Mouse (Mus musculus): ENCODE measurements around the gene Tnfrsf13c.
"Not testable (repeated sequence)": the region's sequence is repeated elsewhere in the genome, so short reads cannot be mapped to it uniquely, and the experiment has no call there.

The Tnfrsf13c gene

GRCm38 (mm10) chr15:82223657-82224601, at the start of gene Tnfrsf13c:
Tnfrsf13c (minus strand) TSS chr15:82224369.
- peak; percentile 58 for DNase-seq (ENCODE audit: low read depth, low spot score)

GRCm38 (mm10) chr15:82272295-82272694, 48.1 kb upstream of the Tnfrsf13c start:
- no peak for DNase-seq (ENCODE audit: low read depth, low spot score)

- DNase-seq (ENCODE audit: low read depth, low spot score) = peak; percentile 76
These were observed 47.0 kb upstream of the Tnfrsf13c start for GRCm38 (mm10) chr15:82271201-82271600.

- no peak for DNase-seq (ENCODE audit: low read depth, low spot score)
These were observed 44.6 kb upstream of the Tnfrsf13c start for GRCm38 (mm10) chr15:82268783-82269182.

GRCm38 (mm10) chr15:82268185-82268584, 44.0 kb upstream of the Tnfrsf13c start:
- DNase-seq (ENCODE audit: low read depth, low spot score) = no peak

GRCm38 (mm10) chr15:82266356-82266755, 42.2 kb upstream of the Tnfrsf13c start:
- DNase-seq (ENCODE audit: low read depth, low spot score) = peak; percentile 81

- peak; percentile 85 for DNase-seq (ENCODE audit: low read depth, low spot score)
These were observed 35.3 kb upstream of the Tnfrsf13c start for GRCm38 (mm10) chr15:82259510-82259909.

GRCm38 (mm10) chr15:82255944-82256383, 31.8 kb upstream of the Tnfrsf13c start:
- DNase-seq (ENCODE audit: low read depth, low spot score) = no peak

GRCm38 (mm10) chr15:82255248-82255647, 31.1 kb upstream of the Tnfrsf13c start:
- DNase-seq (ENCODE audit: low read depth, low spot score) = no peak

- DNase-seq (ENCODE audit: low read depth, low spot score) = no peak
These were observed 27.9 kb upstream of the Tnfrsf13c start, which contains the start of gene 1500009C09Rik for GRCm38 (mm10) chr15:82252097-82252496. 1500009C09Rik (plus strand) TSS chr15:82252397.

- DNase-seq (ENCODE audit: low read depth, low spot score) = peak; percentile 43
These were observed 27.4 kb upstream of the Tnfrsf13c start for GRCm38 (mm10) chr15:82251579-82251978.

GRCm38 (mm10) chr15:82247131-82247776, 23.1 kb upstream of the Tnfrsf13c start:
- no peak for DNase-seq (ENCODE audit: low read depth, low spot score)

- not testable (repeated sequence) for DNase-seq (ENCODE audit: low read depth, low spot score)
These were observed 20.6 kb upstream of the Tnfrsf13c start for GRCm38 (mm10) chr15:82244805-82245161.

GRCm38 (mm10) chr15:82244115-82244804, 20.1 kb upstream of the Tnfrsf13c start, which contains the start of gene Cenpm:
Cenpm (minus strand) TSS chr15:82244748.
- peak; percentile 95 for DNase-seq (ENCODE audit: low read depth, low spot score)

- peak; percentile 52 for DNase-seq (ENCODE audit: low read depth, low spot score)
These were observed 19.6 kb upstream of the Tnfrsf13c start for GRCm38 (mm10) chr15:82243742-82244114.

- DNase-seq (ENCODE audit: low read depth, low spot score) = peak; percentile 18
These were observed 19.1 kb upstream of the Tnfrsf13c start for GRCm38 (mm10) chr15:82243311-82243710.

- peak; percentile 91 for DNase-seq (ENCODE audit: low read depth, low spot score)
These were observed 12.4 kb upstream of the Tnfrsf13c start for GRCm38 (mm10) chr15:82236565-82236964.

- no peak for DNase-seq (ENCODE audit: low read depth, low spot score)
These were observed 11.5 kb upstream of the Tnfrsf13c start for GRCm38 (mm10) chr15:82235661-82236060.

GRCm38 (mm10) chr15:82232651-82233050, 8.5 kb upstream of the Tnfrsf13c start:
- DNase-seq (ENCODE audit: low read depth, low spot score) = no peak

GRCm38 (mm10) chr15:82231591-82232378, 7.6 kb upstream of the Tnfrsf13c start:
- DNase-seq (ENCODE audit: low read depth, low spot score) = no peak

- DNase-seq (ENCODE audit: low read depth, low spot score) = no peak
These were observed 6.9 kb upstream of the Tnfrsf13c start for GRCm38 (mm10) chr15:82231100-82231499.

Data from CD4-positive, CD25-positive, alpha-beta regulatory T cell, adult 2 months (primary cell).